Mouse (Mus musculus) cortical plate, adult 2 months (tissue): ENCODE measurements around the gene Ift140.

Experiments
- CTCF ChIP-seq: fragments of 200-500 bp; IDR thresholded peaks from 2 replicates; pipeline ENCODE4 v1.5.1; 2011; ENCODE audit warnings: mild to moderate bottlenecking, control low read depth, low read length; ENCODE audit not compliant: insufficient read depth; ENCODE audit errors: extremely low read depth
- POLR2A ChIP-seq: fragments of 200-500 bp; IDR thresholded peaks from 2 replicates; pipeline ENCODE4 v1.6.1; 2011; ENCODE audit warnings: mild to moderate bottlenecking, low read length, control low read depth; ENCODE audit not compliant: insufficient read depth; ENCODE audit errors: extremely low read depth

DNA sequence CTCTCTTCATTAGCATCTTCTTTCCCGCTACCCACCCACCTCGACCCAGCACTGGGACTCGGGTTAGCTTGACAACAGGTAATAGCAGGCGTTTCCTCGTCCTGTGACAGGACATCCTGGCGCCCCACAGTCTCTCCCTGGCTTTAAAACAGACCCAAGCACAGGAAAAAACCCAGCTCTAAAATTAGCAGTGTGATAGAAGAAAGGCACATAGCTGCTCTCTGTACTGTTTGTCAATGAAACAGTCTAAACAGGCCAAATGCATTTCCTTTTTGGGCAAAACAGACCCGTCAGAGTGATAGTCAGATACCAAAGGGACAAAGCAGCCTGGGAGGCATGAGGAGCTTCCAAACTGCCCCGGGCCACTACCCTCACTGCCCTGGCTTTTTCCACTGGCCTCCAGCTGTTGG is 51.6 kb downstream of the Ift140 start:
- no peak for TF ChIP-seq POLR2A
- TF ChIP-seq CTCF = no peak
